Mouse (Mus musculus) limb, embryonic 11.5 days (tissue): ENCODE data around the gene Zfp266. TPM values are rescaled to one million over a fixed set of nuclear protein-coding genes. Genes with fewer than 3 reads are reported as not detected.

Experiments used
- ATAC-seq: fragments of 200-750 bp; cut with Nextera tagmentation; 2 replicates; pipeline ENCODE4 v1.8.0; 2017; ENCODE audit warnings: low read depth; ENCODE audit not compliant: insufficient number of reproducible peaks, low FRiP score, low TSS enrichment
- DNase-seq: peaks from one replicate; pipeline ENCODE4 v3.0.0-alpha.2; 2015; ENCODE audit warnings: low spot score
- H3K27ac ChIP-seq: fragments of 300-500 bp; sonication (generic); replicated peaks from 2 replicates; pipeline ENCODE4 v1.5.1; 2014; ENCODE audit warnings: low read depth, mild to moderate bottlenecking, low read length
- H3K27me3 ChIP-seq: fragments of 300-500 bp; sonication (generic); 2 replicates; pipeline ENCODE4 v1.6.1; 2014; ENCODE audit warnings: mild to moderate bottlenecking, low read length, mixed read lengths; ENCODE audit not compliant: control insufficient read depth, insufficient read depth
- H3K36me3 ChIP-seq: fragments of 300-500 bp; sonication (generic); 2 replicates; pipeline ENCODE4 v1.6.1; 2014; ENCODE audit warnings: mild to moderate bottlenecking, low read length, moderate library complexity, mixed read lengths; ENCODE audit not compliant: control insufficient read depth, insufficient read depth
- H3K4me1 ChIP-seq: fragments of 300-500 bp; sonication (generic); 2 replicates; pipeline ENCODE4 v1.6.1; 2014; ENCODE audit warnings: low read length, mixed read lengths; ENCODE audit not compliant: control insufficient read depth, insufficient read depth
- H3K4me2 ChIP-seq: fragments of 300-500 bp; sonication (generic); 2 replicates; pipeline ENCODE4 v1.6.1; 2014; ENCODE audit warnings: low read depth, mild to moderate bottlenecking, moderate library complexity; ENCODE audit not compliant: severe bottlenecking
- H3K4me3 ChIP-seq: fragments of 300-500 bp; sonication (generic); 2 replicates; pipeline ENCODE4 v1.5.1; 2014; ENCODE audit warnings: low read depth, low read length
- H3K9ac ChIP-seq: fragments of 300-500 bp; sonication (generic); 2 replicates; pipeline ENCODE4 v1.6.1; 2014; ENCODE audit warnings: mild to moderate bottlenecking, low read length
- H3K9me3 ChIP-seq: fragments of 300-500 bp; sonication (generic); 2 replicates; pipeline ENCODE4 v1.6.1; 2016; ENCODE audit warnings: low read length; ENCODE audit not compliant: control insufficient read depth
- whole genome bisulfite sequencing: fragments of 180-500 bp; shearing (Covaris S2); extraction: QIAGEN DNeasy Blood & Tissue Kit; methylation state at CpG from one replicate; pipeline ENCODE4 v1.1.7; 2014; 5-methylcytosine and 5-hydroxymethylcytosine counted together
- polyA plus RNA-seq: library from polyadenylated mRNA; unstranded; fragments of >200 nt; fragmentation: Nextera tagmentation; extraction: Ambion mirVana; gene quantifications from 2 replicates; pipeline ENCODE4 v1.2.1, GENCODE M21; 2014

Zfp266 gene
- polyA plus RNA-seq, 1 experiment from 2014 or later, result 147 TPM

DNA sequence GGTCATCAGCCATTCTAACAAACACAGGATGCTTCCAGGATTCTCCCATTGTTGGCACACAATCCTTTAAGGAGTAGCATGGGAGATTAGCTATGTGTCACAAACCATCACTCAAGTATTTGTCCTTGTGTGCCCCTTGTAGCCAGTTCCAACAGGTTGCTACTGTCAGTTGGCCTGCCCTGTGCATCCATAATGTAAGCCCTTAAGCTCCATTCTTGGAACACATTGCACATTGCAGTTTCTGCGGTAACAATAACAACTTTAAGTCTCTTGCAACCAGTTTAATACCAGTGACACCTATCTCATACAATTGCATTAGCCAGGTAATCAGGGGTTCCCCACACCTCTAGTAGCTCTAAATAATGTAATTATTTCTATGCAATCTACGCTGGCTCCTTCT, 15.4 kb upstream of the Zfp266 start:
- H3K27me3 ChIP-seq, result no peaks in the 10 kb centered on the region
- H3K4me1 ChIP-seq, result no peaks in the 10 kb centered on the region
- H3K27ac ChIP-seq, result no peak overlapping the region
- no peak overlapping the region for H3K4me2 ChIP-seq
- no peak overlapping the region for H3K9ac ChIP-seq
- H3K9me3 ChIP-seq, result no peaks in the 10 kb centered on the region
- no peak overlapping the region for H3K4me3 ChIP-seq
- DNase-seq (no peak), ATAC-seq (no peak)
- WGBS, result 79% methylated on average over 2 of the region's 2 CpGs
- H3K36me3 ChIP-seq, result no peaks in the 10 kb centered on the region

GRCm38 (mm10) chr9:20534326-20534926, 13.2 kb upstream of the Zfp266 start:
- Histone ChIP-seq H3K4me1 (no peaks in the 10 kb centered on the region), H3K27ac (no peak overlapping the region), H3K9ac (no peak overlapping the region), H3K27me3 (no peaks in the 10 kb centered on the region), H3K4me2 (no peak overlapping the region), H3K36me3 (no peaks in the 10 kb centered on the region), H3K9me3 (no peaks in the 10 kb centered on the region), H3K4me3 (no peak overlapping the region)
- ATAC-seq, result no peak
- DNase-seq, result no peak
- WGBS, result 76% methylated on average over 8 of the region's 8 CpGs

GRCm38 (mm10) chr9:20520531-20521210, 546 bp downstream of the Zfp266 start:
- H3K27me3 ChIP-seq, result no peaks in the 10 kb centered on the region
- H3K4me1 ChIP-seq, result peaks cover 3% of the 10 kb centered on the region; the same call in 1 of the 2 replicates
- H3K27ac ChIP-seq, result peak overlapping the region; percentile 97
- peaks cover 4% of the 10 kb centered on the region; the same call in 1 of the 2 replicates for H3K36me3 ChIP-seq
- peak overlapping the region; percentile 65 for H3K4me3 ChIP-seq
- H3K9me3 ChIP-seq, result no peaks in the 10 kb centered on the region
- peak; percentile 41 for DNase-seq
- H3K9ac ChIP-seq, result peak overlapping the region; percentile 90
- no peak; the same call in 1 of the 2 replicates for ATAC-seq
- peak overlapping the region; percentile 47 for H3K4me2 ChIP-seq
- 0% methylated on average over 17 of the region's 17 CpGs for WGBS

GRCm38 (mm10) chr9:20519949-20520348, 1.3 kb downstream of the Zfp266 start:
- H3K4me1 ChIP-seq, result peaks cover 3% of the 10 kb centered on the region; the same call in 1 of the 2 replicates
- ATAC-seq, result no peak
- DNase-seq, result peak; percentile 50
- H3K9me3 ChIP-seq, result no peaks in the 10 kb centered on the region
- no peaks in the 10 kb centered on the region for H3K27me3 ChIP-seq
- WGBS, result 25% methylated on average over 4 of the region's 4 CpGs
- peaks cover 8% of the 10 kb centered on the region; the same call in 1 of the 2 replicates for H3K36me3 ChIP-seq
- peak overlapping the region; percentile 75 for H3K4me2 ChIP-seq
- peak overlapping the region; percentile 60; the same call in 1 of the 2 replicates for H3K9ac ChIP-seq
- no peak overlapping the region for H3K27ac ChIP-seq
- H3K4me3 ChIP-seq, result peak overlapping the region; percentile 44

DNA sequence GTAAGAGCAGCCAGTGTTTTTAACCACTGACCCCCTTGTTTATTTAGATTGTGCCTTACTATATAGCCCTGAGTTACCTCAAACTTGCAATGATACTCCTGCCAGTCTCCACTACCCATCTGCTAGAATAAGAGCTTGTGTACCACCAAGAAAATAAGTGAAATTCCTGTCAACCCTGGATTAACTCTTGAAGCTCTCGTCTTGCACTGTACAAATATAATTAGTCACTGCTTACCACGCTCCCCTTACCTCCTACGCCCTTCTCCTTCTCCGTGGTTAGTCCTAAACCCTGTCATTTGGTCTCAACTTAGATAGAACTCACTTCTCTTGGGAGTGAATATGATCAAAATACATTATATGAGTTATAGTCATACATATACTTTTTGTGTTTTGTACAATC, 2.5 kb downstream of the Zfp266 start:
- H3K9ac ChIP-seq, result no peak overlapping the region
- no peaks in the 10 kb centered on the region for H3K9me3 ChIP-seq
- no peaks in the 10 kb centered on the region for H3K27me3 ChIP-seq
- peaks cover 13% of the 10 kb centered on the region for H3K36me3 ChIP-seq
- ATAC-seq (no peak), DNase-seq (no peak)
- H3K4me1 ChIP-seq, result peaks cover 3% of the 10 kb centered on the region; the same call in 1 of the 2 replicates
- no peak overlapping the region for H3K4me3 ChIP-seq
- WGBS, result 92% methylated on average over 4 of the region's 4 CpGs
- H3K27ac ChIP-seq, result no peak overlapping the region
- no peak overlapping the region for H3K4me2 ChIP-seq

- ATAC-seq (no peak), DNase-seq (no peak)
- Histone ChIP-seq H3K4me1 (peaks cover 3% of the 10 kb centered on the region; the same call in 1 of the 2 replicates), H3K27ac (no peak overlapping the region), H3K27me3 (no peaks in the 10 kb centered on the region), H3K4me3 (no peak overlapping the region), H3K4me2 (no peak overlapping the region), H3K9ac (no peak overlapping the region), H3K36me3 (peaks cover 18% of the 10 kb centered on the region), H3K9me3 (no peaks in the 10 kb centered on the region)
- WGBS, result 97% methylated on average over 1 of the region's 1 CpGs
Observed at GRCm38 (mm10) chr9:20517727-20518126, 3.5 kb downstream of the Zfp266 start.

DNA sequence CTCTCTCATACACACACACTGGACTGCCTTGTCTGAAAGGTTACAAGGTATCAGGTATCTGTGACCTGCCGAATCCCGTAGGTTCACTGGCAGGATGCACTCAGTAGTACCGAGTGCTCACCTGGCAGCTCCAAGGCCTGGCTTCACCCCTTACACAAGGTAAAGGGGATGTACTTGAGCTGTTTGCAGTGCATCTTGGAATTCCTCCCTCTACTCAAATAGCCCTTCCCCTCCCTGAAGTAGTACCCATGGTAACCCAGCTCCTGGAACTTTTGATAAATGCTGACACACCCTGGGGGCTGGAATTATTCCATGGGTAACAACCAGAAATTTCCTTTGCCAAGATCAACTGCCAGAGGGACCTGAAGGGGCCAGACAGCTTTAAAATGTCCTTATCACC, 7.2 kb downstream of the Zfp266 start:
- no peak for DNase-seq

GRCm38 (mm10) chr9:20512714-20513113, 8.5 kb downstream of the Zfp266 start:
- Histone ChIP-seq H3K27ac (no peak overlapping the region), H3K27me3 (no peaks in the 10 kb centered on the region), H3K4me1 (no peaks in the 10 kb centered on the region), H3K4me3 (no peak overlapping the region), H3K9ac (no peak overlapping the region), H3K9me3 (no peaks in the 10 kb centered on the region), H3K36me3 (peaks cover 18% of the 10 kb centered on the region), H3K4me2 (no peak overlapping the region)
- WGBS, result 87% methylated on average over 8 of the region's 8 CpGs
- ATAC-seq (no peak), DNase-seq (no peak)

More for the DNA sequence above, 7.2 kb downstream of the Zfp266 start:
- no peak overlapping the region for H3K4me3 ChIP-seq
- H3K9me3 ChIP-seq, result no peaks in the 10 kb centered on the region
- peaks cover under 1% of the 10 kb centered on the region; the same call in 1 of the 2 replicates for H3K4me1 ChIP-seq
- H3K9ac ChIP-seq, result no peak overlapping the region; the same call in 1 of the 2 replicates
- 86% methylated on average over 3 of the region's 3 CpGs for WGBS
- ATAC-seq, result no peak
- no peak overlapping the region for H3K4me2 ChIP-seq
- no peak overlapping the region for H3K27ac ChIP-seq
- peaks cover 18% of the 10 kb centered on the region for H3K36me3 ChIP-seq
- H3K27me3 ChIP-seq, result no peaks in the 10 kb centered on the region
